In genomic region chr10:111111020-111111419, GRCm38 (mm10) we compare ENCODE assay signal across 20 mouse cellular contexts. TPM values are rescaled to one million over a fixed set of nuclear protein-coding genes. Genes with fewer than 3 reads are reported as not detected.
A peak's percentile ranks its signal among the peaks of the same experiment; 100 is the strongest.
DNase-seq lines count a peak whose midpoint lies in the region; ATAC-seq and TF ChIP-seq lines count a peak whose summit lies in the region.
"Had no signal": no experiment of that assay in that cellular context is flagged by ENCODE, and none has a peak within 500 bp of the region (broad histone marks: within the 10 kb centered on the region; RNA-seq: fewer than 3 reads in every experiment).

No protein-coding gene starts in this region.

- DNase-seq in heart, postnatal 4 days, result no peak
- DNase-seq in heart, adult 9 months (ENCODE audit: low spot score in 2 of 2), result no peak
- peak; percentile 72 for DNase-seq in MN1 (ENCODE audit: low spot score)
- peak; percentile 43 for DNase-seq in limb, embryonic 14.5 days (ENCODE audit: low spot score)
- DNase-seq in ovary, postnatal 10 days (ENCODE audit: low spot score), result no peak
- DNase-seq: adrenal gland, adult 2 months; adrenal gland, postnatal 25 days; cerebellum, adult 2 months; cerebellum, postnatal 10 days; gastrocnemius, adult 2 months; gastrocnemius, postnatal 25 days; kidney, adult 18-20 months had no signal

- H3K4me2 ChIP-seq in heart, embryonic 12.5 days, result peak overlapping the region; percentile 28
- H3K4me2 ChIP-seq in heart, embryonic 16.5 days (ENCODE audit: low read depth, low read length), result peak overlapping the region; percentile 19
- no peak overlapping the region for H3K4me2 ChIP-seq in limb, embryonic 14.5 days (replicated peaks; ENCODE audit: low read depth, low read length, severe bottlenecking)
- H3K4me2 ChIP-seq: hindbrain, embryonic 14.5 days; intestine, embryonic 15.5 days had no signal

- peaks cover 16% of the 10 kb centered on the region for H3K4me1 ChIP-seq in heart, embryonic 12.5 days (replicated peaks)
- H3K4me1 ChIP-seq in heart, embryonic 16.5 days (ENCODE audit: control insufficient read depth, insufficient read depth, low read length), result peaks cover 18% of the 10 kb centered on the region
- H3K4me1 ChIP-seq in limb, embryonic 14.5 days (ENCODE audit: control insufficient read depth, insufficient read depth, low read length), result no peaks in the 10 kb centered on the region
- H3K4me1 ChIP-seq: embryonic facial prominence, embryonic 10.5 days; hindbrain, embryonic 10.5 days; intestine, embryonic 15.5 days had no signal

- WGBS in heart, embryonic 12.5 days, result 29% methylated on average over 10 of the region's 10 CpGs
- 30% methylated on average over 10 of the region's 10 CpGs for WGBS in heart, embryonic 16.5 days
- WGBS in limb, embryonic 14.5 days, result 41% methylated on average over 10 of the region's 10 CpGs

- no peak overlapping the region for H3K9ac ChIP-seq in heart, embryonic 12.5 days
- H3K9ac ChIP-seq in heart, embryonic 16.5 days (ENCODE audit: low read length), result no peak overlapping the region
- no peak overlapping the region for H3K9ac ChIP-seq in limb, embryonic 14.5 days (ENCODE audit: low read depth, low read length, severe bottlenecking)
- H3K9ac ChIP-seq: hindbrain, embryonic 14.5 days; intestine, embryonic 15.5 days had no signal

- peak overlapping the region; percentile 92 for H3K27ac ChIP-seq in heart, embryonic 12.5 days (ENCODE audit: poor library complexity, severe bottlenecking)
- peak overlapping the region; percentile 78 for H3K27ac ChIP-seq in heart, embryonic 16.5 days (ENCODE audit: low read length)
- no peak overlapping the region for H3K27ac ChIP-seq in limb, embryonic 14.5 days (replicated peaks; ENCODE audit: low read depth, low read length)
- H3K27ac ChIP-seq: embryonic facial prominence, embryonic 10.5 days; gastrocnemius, adult 2 months; hindbrain, embryonic 10.5 days; hindbrain, embryonic 14.5 days; intestine, embryonic 15.5 days had no signal

- no peaks in the 10 kb centered on the region for H3K9me3 ChIP-seq in heart, embryonic 12.5 days (replicated peaks)
- no peaks in the 10 kb centered on the region for H3K9me3 ChIP-seq in heart, embryonic 16.5 days (replicated peaks; ENCODE audit: control insufficient read depth, low read length)
- H3K9me3 ChIP-seq in limb, embryonic 14.5 days (ENCODE audit: control insufficient read depth, low read length), result no peaks in the 10 kb centered on the region
- H3K9me3 ChIP-seq: embryonic facial prominence, embryonic 10.5 days; hindbrain, embryonic 10.5 days; intestine, embryonic 15.5 days had no signal

- no peak for ATAC-seq in heart, embryonic 12.5 days (ENCODE audit: insufficient number of reproducible peaks, low FRiP score)
- ATAC-seq in heart, embryonic 16.5 days (replicated peaks; ENCODE audit: extremely low read depth, insufficient read depth, low FRiP score), result peak; percentile 79
- peak; percentile 35 for ATAC-seq in limb, embryonic 14.5 days (ENCODE audit: low FRiP score, low read depth)
- ATAC-seq: forebrain, embryonic 14.5 days; intestine, embryonic 15.5 days had no signal

- H3K27me3 ChIP-seq in heart, embryonic 12.5 days (replicated peaks), result no peaks in the 10 kb centered on the region
- H3K27me3 ChIP-seq in heart, embryonic 16.5 days (ENCODE audit: control insufficient read depth, insufficient read depth, low read length), result no peaks in the 10 kb centered on the region
- no peaks in the 10 kb centered on the region for H3K27me3 ChIP-seq in limb, embryonic 14.5 days (ENCODE audit: control insufficient read depth, insufficient read depth, low read length)
- H3K27me3 ChIP-seq: CH12.LX; intestine, embryonic 15.5 days had no signal

- H3K4me3 ChIP-seq in heart, embryonic 12.5 days, result no peak overlapping the region
- H3K4me3 ChIP-seq in heart, embryonic 16.5 days (ENCODE audit: low read length), result no peak overlapping the region
- no peak overlapping the region for H3K4me3 ChIP-seq in limb, embryonic 14.5 days (replicated peaks; ENCODE audit: low read length)
- H3K4me3 ChIP-seq: embryonic facial prominence, embryonic 10.5 days; gastrocnemius, adult 2 months; hindbrain, embryonic 10.5 days; intestine, embryonic 15.5 days had no signal

- no peaks in the 10 kb centered on the region for H3K36me3 ChIP-seq in heart, embryonic 12.5 days
- H3K36me3 ChIP-seq in heart, embryonic 16.5 days (ENCODE audit: control insufficient read depth, insufficient read depth), result no peaks in the 10 kb centered on the region
- H3K36me3 ChIP-seq in limb, embryonic 14.5 days (ENCODE audit: control insufficient read depth, insufficient read depth, low read length), result no peaks in the 10 kb centered on the region
- H3K36me3 ChIP-seq: embryonic facial prominence, embryonic 10.5 days; hindbrain, embryonic 10.5 days; intestine, embryonic 15.5 days had no signal

- TF ChIP-seq POLR2A in limb, embryonic 14.5 days (IDR thresholded peaks at IDR 0.05; ENCODE audit: borderline replicate concordance, extremely low read depth, insufficient read depth, insufficient read length), result no peak

RNA-seq across cellular contexts. Expression of gene Osbpl8, which starts 53.5 kb away (rescaled TPM):
- 35.3 and 37.0 TPM in 2 replicates for polyA plus RNA-seq in heart, embryonic 12.5 days (2016; fragmentation: Nextera tagmentation; extraction: Ambion mirVana)
- total RNA-seq in heart, postnatal 4 days (2021), result 10 to 100 TPM; 91.8 to 97.5 TPM
- 28.8 and 30.2 TPM in 2 replicates for polyA plus RNA-seq in heart, embryonic 16.5 days (2015; fragmentation: Nextera tagmentation; extraction: Ambion mirVana)
- polyA plus RNA-seq in limb, embryonic 14.5 days (2012; rRNA removed), result 10.4 and 11.4 TPM in 2 replicates
- 9.0 and 10.8 TPM in 2 replicates for polyA plus RNA-seq in limb, embryonic 14.5 days (2014; fragmentation: Nextera tagmentation; extraction: Ambion mirVana)

Comparison
In these comparisons a context has a peak if more than half of its experiments do, and no peak if none do; other contexts are left out.
1. DNase-seq: peak in MN1 (single experiment) and limb, embryonic 14.5 days (single experiment); none in heart, postnatal 4 days (single experiment), heart, adult 9 months (0 of 2) and ovary, postnatal 10 days (single experiment).